Mouse (Mus musculus) stomach, embryonic 15.5 days (tissue): ENCODE results near the gene Znrf2. TPM values are rescaled to one million over a fixed set of nuclear protein-coding genes. Genes with fewer than 3 reads are reported as not detected.

Experiments used
- ATAC-seq: fragments of 200-750 bp; cut with Nextera tagmentation; 2 replicates; pipeline ENCODE4 v1.8.0; 2017; ENCODE audit warnings: low read depth, moderate number of reproducible peaks, moderate TSS enrichment; ENCODE audit not compliant: insufficient read depth, low FRiP score
- H3K27ac ChIP-seq: fragments of 300-500 bp; sonication (generic); 2 replicates; pipeline ENCODE4 v1.5.1; 2015; ENCODE audit warnings: mild to moderate bottlenecking, inconsistent platforms
- H3K27me3 ChIP-seq: fragments of 300-500 bp; sonication (generic); replicated peaks from 2 replicates; pipeline ENCODE4 v1.6.1; 2015; ENCODE audit warnings: inconsistent platforms
- H3K36me3 ChIP-seq: fragments of 300-500 bp; sonication (generic); 2 replicates; pipeline ENCODE4 v1.6.1; 2015; ENCODE audit warnings: inconsistent platforms
- H3K4me1 ChIP-seq: fragments of 300-500 bp; sonication (generic); 2 replicates; pipeline ENCODE4 v1.6.1; 2015; ENCODE audit warnings: inconsistent platforms
- H3K4me2 ChIP-seq: fragments of 300-500 bp; sonication (generic); 2 replicates; pipeline ENCODE4 v1.6.1; 2015; ENCODE audit warnings: mild to moderate bottlenecking, inconsistent platforms
- H3K4me3 ChIP-seq: fragments of 300-500 bp; sonication (generic); replicated peaks from 2 replicates; pipeline ENCODE4 v1.5.1; 2015; ENCODE audit warnings: inconsistent platforms
- H3K9ac ChIP-seq: fragments of 300-500 bp; sonication (generic); 2 replicates; pipeline ENCODE4 v1.6.1; 2015; ENCODE audit warnings: inconsistent platforms
- H3K9me3 ChIP-seq: fragments of 300-500 bp; sonication (generic); 2 replicates; pipeline ENCODE4 v1.6.1; 2016; ENCODE audit warnings: inconsistent platforms
- WGBS: fragments of 180-500 bp; shearing (Covaris S2); methylation state at CpG from one replicate; pipeline ENCODE4 v1.1.7; 2015; 5-methylcytosine and 5-hydroxymethylcytosine counted together
- polyA plus RNA-seq: library from polyadenylated mRNA; unstranded; fragments of >200 nt; fragmentation: Nextera tagmentation; extraction: Ambion mirVana; gene quantifications from 2 replicates; pipeline ENCODE4 v1.2.1, GENCODE M21; 2015

The Znrf2 gene
- polyA plus RNA-seq, 1 experiment from 2014 or later: 5.3 TPM

DNA sequence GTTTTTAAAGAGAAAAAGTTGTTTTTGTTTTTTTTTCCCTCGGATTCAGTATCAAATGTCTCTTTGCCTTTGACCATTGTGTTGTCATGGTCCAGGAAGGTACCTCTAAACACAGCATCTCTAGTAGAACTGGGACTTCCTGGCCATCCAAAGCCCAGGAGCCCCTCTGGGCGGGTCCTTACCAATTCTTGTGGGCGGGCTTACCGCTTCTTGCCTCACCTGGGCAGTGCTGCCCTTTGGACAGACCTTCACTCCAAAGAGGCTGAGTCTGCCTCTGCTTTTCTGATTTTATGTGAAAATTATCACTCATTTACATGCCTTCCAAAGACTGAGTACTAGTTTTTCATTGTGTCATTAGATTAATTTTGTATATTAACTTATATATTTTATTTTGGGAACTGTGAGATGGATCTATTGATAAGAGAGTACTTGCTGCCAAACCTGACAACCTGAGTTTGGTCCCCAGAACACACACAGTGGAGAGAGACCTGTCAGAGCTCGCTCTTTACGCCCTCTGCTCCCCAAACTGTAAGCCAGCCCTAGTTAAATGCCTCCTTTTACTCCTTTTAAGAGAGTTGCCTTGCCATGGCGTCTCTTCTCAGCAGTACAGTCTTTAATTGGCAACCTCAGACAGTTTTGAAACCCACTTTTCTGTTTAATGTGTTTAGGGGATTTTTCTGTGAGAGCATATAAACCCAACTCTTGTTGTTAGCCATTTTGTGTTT, 13.5 kb downstream of the Znrf2 start:
- 84% methylated on average over 7 of the region's 7 CpGs for WGBS
- ATAC-seq: no peak
- no peak overlapping the region for H3K27ac ChIP-seq
- H3K4me2 ChIP-seq: no peak overlapping the region
- H3K27me3 ChIP-seq: no peaks in the 10 kb centered on the region
- no peak overlapping the region for H3K9ac ChIP-seq
- H3K4me1 ChIP-seq: no peaks in the 10 kb centered on the region
- H3K9me3 ChIP-seq: no peaks in the 10 kb centered on the region
- no peak overlapping the region for H3K4me3 ChIP-seq
- H3K36me3 ChIP-seq: no peaks in the 10 kb centered on the region; the same call in 1 of the 2 replicates

DNA sequence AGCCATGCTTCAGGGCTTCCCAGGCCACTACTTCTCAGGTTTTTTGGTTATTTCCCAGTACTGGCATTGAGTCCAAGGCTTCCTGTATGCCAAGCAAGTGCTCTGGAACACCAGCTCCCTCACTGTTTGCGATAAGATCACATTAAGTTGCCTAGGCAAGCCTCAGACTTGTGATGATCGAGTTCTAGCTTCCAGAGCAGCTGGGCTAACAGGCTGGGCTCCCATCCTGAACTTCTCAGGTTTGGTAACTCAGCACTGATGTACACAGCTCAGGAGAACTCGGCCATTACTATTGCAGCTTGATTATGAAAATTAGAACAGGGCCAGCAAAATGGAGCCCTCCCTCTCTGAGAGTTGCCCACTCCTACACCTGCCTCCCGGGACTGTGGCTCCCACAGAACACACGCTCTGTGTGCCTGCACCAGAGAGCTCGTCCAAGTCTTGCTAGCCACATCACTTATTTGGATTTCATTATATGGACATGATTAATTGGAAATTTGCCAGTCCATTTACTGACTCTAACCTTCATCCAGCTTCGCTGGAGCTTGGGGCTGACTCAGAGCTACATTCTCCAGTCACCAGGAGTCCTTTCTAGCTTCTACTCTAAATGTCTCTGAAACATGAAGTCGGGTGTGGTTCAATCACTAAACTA, 14.5 kb downstream of the Znrf2 start:
- ATAC-seq: peak; percentile 35; the same call in 1 of the 2 replicates
- Histone ChIP-seq H3K4me2 (no peak overlapping the region), H3K36me3 (no peaks in the 10 kb centered on the region; the same call in 1 of the 2 replicates), H3K9me3 (no peaks in the 10 kb centered on the region), H3K4me1 (no peaks in the 10 kb centered on the region), H3K27ac (no peak overlapping the region), H3K4me3 (no peak overlapping the region), H3K9ac (no peak overlapping the region), H3K27me3 (no peaks in the 10 kb centered on the region)
- 61% methylated on average over 8 of the region's 8 CpGs for WGBS

DNA sequence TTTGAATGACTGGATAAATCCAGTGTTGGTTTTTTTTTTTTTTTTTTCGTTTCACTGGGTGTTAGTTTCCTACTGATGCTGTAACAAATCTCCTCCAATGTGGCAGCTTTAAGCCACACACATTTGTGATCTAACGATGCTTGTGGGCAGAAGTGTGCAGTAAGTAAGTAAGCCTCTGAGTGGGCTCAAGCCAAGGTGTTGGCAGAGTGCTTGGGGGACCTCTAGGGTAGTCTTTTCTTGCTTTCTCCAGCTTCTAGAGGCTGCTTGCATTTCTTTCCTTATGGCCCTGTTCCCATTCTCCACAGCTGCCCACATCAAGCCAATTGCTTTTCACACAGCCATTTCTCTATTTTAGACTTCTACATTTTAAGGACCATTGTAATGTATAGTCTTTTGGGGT, 16.7 kb downstream of the Znrf2 start:
- WGBS: 55% methylated on average over 2 of the region's 2 CpGs
- Histone ChIP-seq H3K4me3 (no peak overlapping the region), H3K4me2 (no peak overlapping the region), H3K9ac (no peak overlapping the region), H3K36me3 (no peaks in the 10 kb centered on the region), H3K9me3 (no peaks in the 10 kb centered on the region; the same call in 1 of the 2 replicates), H3K27me3 (no peaks in the 10 kb centered on the region), H3K27ac (no peak overlapping the region), H3K4me1 (no peaks in the 10 kb centered on the region)
- ATAC-seq: no peak

DNA sequence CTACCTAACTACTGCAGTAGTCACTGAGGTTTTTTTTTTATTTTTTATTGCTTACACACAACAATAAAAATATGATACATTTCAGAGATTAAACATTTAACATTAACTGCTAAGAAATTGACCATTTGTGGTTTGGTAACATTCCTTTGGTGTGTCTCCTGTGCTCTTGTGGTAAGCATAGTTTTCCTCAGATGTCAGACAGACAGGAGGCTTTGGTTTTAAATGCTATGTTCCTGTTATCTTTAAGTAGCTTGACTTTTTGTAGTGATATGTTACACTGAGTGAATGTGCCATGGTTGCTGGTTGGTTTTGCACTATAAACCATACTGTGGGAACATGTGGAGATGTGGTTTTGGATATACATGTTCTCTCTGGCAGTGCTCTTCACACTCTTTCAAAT, 19.9 kb downstream of the Znrf2 start:
- H3K4me1 ChIP-seq: no peaks in the 10 kb centered on the region
- H3K9me3 ChIP-seq: no peaks in the 10 kb centered on the region; the same call in 1 of the 2 replicates
- H3K27me3 ChIP-seq: no peaks in the 10 kb centered on the region
- H3K4me2 ChIP-seq: no peak overlapping the region
- H3K36me3 ChIP-seq: no peaks in the 10 kb centered on the region
- no peak for ATAC-seq
- no peak overlapping the region for H3K4me3 ChIP-seq
- H3K27ac ChIP-seq: no peak overlapping the region
- no peak overlapping the region for H3K9ac ChIP-seq

DNA sequence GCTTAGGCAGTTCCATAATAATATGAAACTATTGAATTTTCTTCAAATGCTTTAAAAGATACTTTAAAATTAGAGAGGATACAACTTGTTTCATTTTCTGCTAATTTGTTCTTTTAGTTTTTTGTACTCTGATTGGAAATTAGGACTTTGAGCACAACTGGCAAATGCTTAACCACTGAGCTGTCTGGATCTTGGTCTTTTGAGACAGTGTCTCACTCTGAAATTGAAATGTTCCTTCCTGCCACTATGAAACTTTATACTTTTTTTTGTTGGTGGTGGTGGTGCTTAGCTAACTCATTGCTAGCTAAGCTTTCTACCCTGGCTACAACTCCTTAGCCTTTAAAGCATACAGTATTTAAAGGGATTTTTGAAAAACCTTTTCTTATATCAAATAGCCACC, 24.7 kb downstream of the Znrf2 start:
- Histone ChIP-seq H3K4me3 (no peak overlapping the region), H3K9ac (no peak overlapping the region), H3K4me1 (no peaks in the 10 kb centered on the region), H3K27ac (no peak overlapping the region), H3K4me2 (no peak overlapping the region), H3K9me3 (no peaks in the 10 kb centered on the region; the same call in 1 of the 2 replicates), H3K36me3 (no peaks in the 10 kb centered on the region), H3K27me3 (no peaks in the 10 kb centered on the region)
- ATAC-seq: no peak

DNA sequence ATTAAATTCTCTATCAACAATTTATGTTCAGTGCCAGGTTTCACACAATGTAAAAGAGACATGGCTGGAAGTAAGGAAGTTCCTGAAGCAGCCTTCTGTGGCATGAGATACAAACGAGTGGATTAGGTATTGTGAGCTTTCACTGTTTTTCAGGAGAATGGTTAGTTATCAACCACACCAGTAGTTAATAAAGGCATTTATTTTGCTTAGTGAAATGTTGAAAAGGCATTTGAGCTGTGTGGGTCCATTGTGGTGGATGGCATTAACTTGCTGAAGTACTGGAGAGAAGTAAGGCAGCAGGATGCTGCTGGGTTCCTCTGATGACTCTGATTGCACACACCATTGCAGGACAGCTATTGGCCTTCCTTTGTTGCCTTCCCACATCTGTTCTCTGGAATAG, 25.3 kb downstream of the Znrf2 start:
- WGBS: 50% methylated on average over 1 of the region's 1 CpGs
- Histone ChIP-seq H3K9me3 (no peaks in the 10 kb centered on the region; the same call in 1 of the 2 replicates), H3K27me3 (no peaks in the 10 kb centered on the region), H3K36me3 (no peaks in the 10 kb centered on the region), H3K4me3 (no peak overlapping the region), H3K4me2 (no peak overlapping the region), H3K4me1 (no peaks in the 10 kb centered on the region), H3K27ac (no peak overlapping the region), H3K9ac (no peak overlapping the region)
- no peak for ATAC-seq

DNA sequence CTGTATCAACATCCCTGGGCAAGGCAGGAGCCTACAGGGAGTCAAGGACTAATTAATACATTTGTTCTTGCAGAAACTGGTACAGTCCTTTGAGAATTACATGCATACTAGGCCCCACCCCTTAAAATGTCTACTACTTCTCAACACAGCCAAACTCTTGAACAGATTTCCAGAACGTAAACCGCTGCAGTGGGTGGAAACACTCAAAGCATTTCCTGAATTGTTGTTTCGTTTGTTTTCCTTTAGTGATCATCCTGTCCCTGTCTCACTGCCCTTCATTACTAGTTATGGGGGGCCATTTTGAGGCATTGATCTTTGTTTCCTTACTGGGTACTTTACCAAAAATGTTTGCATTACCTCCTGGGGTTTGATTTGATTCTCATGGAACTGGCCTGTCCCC, 31.8 kb downstream of the Znrf2 start:
- H3K9ac ChIP-seq: no peak overlapping the region
- 83% methylated on average over 3 of the region's 3 CpGs for whole genome bisulfite sequencing

DNA sequence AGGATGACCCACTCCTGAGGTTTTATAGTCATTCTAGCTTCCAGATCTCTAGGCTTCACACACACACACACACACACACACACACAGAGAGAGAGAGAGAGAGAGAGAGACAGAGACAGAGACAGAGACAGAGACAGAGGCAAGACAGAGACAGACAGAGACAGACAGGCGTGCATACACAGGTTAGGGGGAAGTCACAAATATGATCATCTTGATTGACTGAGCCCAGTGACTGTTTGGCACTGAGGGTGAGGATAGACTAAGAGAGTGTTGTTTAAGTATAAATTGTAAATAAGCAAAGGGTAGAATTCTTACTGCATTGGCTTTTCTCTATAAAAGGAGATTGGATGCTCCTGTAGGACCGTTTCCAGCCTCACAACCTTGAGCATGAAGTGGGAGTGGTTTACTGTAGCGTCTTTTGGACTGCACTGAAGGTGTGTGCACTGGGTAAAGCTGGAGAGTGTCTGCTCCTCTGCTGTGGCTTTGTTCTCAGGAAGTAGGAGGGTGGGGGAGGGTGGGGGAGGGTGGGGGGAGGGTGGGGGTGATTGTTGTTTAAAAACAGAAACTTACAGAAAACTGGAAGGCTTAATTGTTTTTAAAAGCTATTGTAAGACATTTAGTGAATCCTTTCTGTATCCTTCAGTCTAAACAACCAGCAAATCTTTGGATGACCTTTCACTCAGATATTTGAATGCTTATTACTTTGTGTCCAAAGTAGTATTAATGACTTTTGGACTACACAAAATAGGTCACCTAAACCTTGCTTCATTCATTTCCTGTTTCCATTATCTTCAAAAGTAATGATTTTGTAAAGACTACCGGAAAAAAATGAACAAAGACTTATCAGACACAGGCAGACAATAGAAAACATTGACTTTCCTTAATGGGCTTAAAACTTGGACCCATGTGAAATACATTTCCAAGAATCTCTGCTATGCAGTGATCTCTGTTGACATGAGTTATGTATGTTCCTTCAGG, 32.8 kb downstream of the Znrf2 start:
- Histone ChIP-seq H3K36me3 (no peaks in the 10 kb centered on the region), H3K9me3 (no peaks in the 10 kb centered on the region), H3K4me3 (no peak overlapping the region), H3K27me3 (no peaks in the 10 kb centered on the region), H3K27ac (no peak overlapping the region), H3K4me2 (no peak overlapping the region), H3K9ac (no peak overlapping the region), H3K4me1 (0 out of 2 replicates have a peak, but pooled peaks cover 3% of the 10 kb centered on the region)
- no peak for ATAC-seq
- 20% methylated on average over 4 of the region's 4 CpGs for WGBS

More for the DNA sequence above, 31.8 kb downstream of the Znrf2 start:
- Histone ChIP-seq H3K4me2 (no peak overlapping the region), H3K36me3 (no peaks in the 10 kb centered on the region), H3K27ac (no peak overlapping the region), H3K4me3 (no peak overlapping the region), H3K4me1 (0 out of 2 replicates have a peak, but pooled peaks cover 3% of the 10 kb centered on the region), H3K27me3 (no peaks in the 10 kb centered on the region), H3K9me3 (no peaks in the 10 kb centered on the region)
- ATAC-seq: no peak

DNA sequence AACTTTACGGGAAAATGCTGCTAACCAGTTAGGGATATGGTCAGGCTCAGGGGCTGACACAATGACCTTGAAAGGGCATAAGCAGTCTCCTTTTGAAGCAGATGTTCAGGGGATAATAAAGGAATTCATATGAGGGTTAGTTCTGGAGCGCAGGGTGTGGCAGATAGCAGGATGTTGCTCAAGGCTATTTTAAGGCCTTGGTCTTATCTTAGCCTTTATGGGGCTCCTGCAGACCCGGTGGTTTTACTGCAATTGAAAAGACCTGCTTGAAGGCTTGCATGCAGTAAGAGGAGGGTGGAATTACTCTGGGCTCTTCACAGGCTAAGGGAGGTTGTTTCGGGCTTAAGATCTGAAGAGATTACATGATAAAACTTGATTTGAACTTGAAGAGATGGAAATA, 35.1 kb downstream of the Znrf2 start:
- Histone ChIP-seq H3K27ac (no peak overlapping the region), H3K27me3 (no peaks in the 10 kb centered on the region), H3K4me3 (no peak overlapping the region), H3K9ac (no peak overlapping the region), H3K36me3 (no peaks in the 10 kb centered on the region), H3K4me1 (peaks cover 3% of the 10 kb centered on the region; the same call in 1 of the 2 replicates), H3K9me3 (no peaks in the 10 kb centered on the region), H3K4me2 (no peak overlapping the region)
- 57% methylated on average over 4 of the region's 4 CpGs for WGBS
- ATAC-seq: no peak; the same call in 1 of the 2 replicates

DNA sequence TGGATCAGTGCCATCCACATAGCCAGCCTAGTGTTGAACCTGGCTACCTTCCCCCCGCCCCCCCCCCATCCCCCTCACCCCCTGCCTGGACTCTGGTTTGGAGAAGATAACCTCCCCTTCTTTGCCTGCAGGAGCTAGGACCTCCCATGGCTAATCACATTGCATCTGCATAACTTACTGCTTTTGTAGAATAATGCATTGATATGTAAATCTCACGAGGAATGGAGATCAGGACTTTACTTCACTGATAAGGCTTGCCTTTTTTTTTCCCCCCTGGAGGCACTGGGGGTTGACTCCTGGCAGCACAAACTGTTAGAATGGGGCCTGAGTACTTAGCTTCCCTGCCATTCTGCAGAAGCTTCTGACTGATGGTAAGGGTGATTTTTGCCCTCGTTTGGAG, 36.0 kb downstream of the Znrf2 start:
- Histone ChIP-seq H3K27me3 (no peaks in the 10 kb centered on the region), H3K4me3 (no peak overlapping the region), H3K9me3 (no peaks in the 10 kb centered on the region), H3K36me3 (no peaks in the 10 kb centered on the region), H3K4me2 (no peak overlapping the region), H3K27ac (no peak overlapping the region), H3K9ac (no peak overlapping the region), H3K4me1 (peaks cover 3% of the 10 kb centered on the region; the same call in 1 of the 2 replicates)
- ATAC-seq: no peak
- WGBS: 25% methylated on average over 3 of the region's 3 CpGs

DNA sequence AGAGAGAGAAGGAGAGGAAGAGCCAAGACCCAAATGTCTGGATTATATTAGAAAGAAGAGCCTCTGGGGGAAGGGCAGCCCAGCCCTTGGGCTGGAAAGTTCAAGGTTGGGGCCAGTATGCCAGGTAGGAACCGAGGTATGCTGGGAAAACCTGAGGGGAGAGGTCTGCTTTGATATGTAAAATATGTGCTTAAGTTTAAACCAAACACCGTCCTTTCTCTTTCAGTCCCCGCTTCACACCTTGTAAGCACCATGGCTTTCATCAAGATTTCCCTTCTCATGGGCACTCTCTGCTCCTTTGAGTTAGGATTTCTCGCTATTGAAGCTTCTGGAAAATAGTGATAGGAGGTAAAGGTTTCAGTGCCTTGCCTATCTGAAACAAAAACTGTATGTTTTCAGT, 38.1 kb downstream of the Znrf2 start:
- peaks cover 3% of the 10 kb centered on the region; the same call in 1 of the 2 replicates for H3K4me1 ChIP-seq
- no peak overlapping the region for H3K4me2 ChIP-seq
- H3K4me3 ChIP-seq: no peak overlapping the region
- ATAC-seq: no peak
- no peaks in the 10 kb centered on the region for H3K36me3 ChIP-seq
- WGBS: 51% methylated on average over 4 of the region's 4 CpGs
- no peaks in the 10 kb centered on the region for H3K9me3 ChIP-seq
- H3K27ac ChIP-seq: no peak overlapping the region
- H3K27me3 ChIP-seq: no peaks in the 10 kb centered on the region
- no peak overlapping the region for H3K9ac ChIP-seq
